Mouse (Mus musculus) layer of hippocampus, adult 2 months (tissue): ENCODE data around the gene Nell1. TPM values are rescaled to one million over a fixed set of nuclear protein-coding genes. Genes with fewer than 3 reads are reported as not detected.

ENCODE experiments used
- DNase-seq, 2 experiments: peaks; one replicate each; pipeline ENCODE4 v3.0.0; 2022; ENCODE audit warnings: low spot score in 2 of 2
- H3K27ac ChIP-seq: fragments of 200-600 bp; 2 replicates; pipeline ENCODE4 v1.8.1; 2022
- H3K4me3 ChIP-seq: fragments of 200-600 bp; 2 replicates; pipeline ENCODE4 v1.8.1; 2022; ENCODE audit warnings: mild to moderate bottlenecking
- CTCF ChIP-seq: fragments of 200-600 bp; conservative IDR thresholded peaks from 2 replicates; pipeline ENCODE4 v1.8.1; 2022; ENCODE audit warnings: antibody characterized with exemption, mild to moderate bottlenecking, moderate library complexity
- total RNA-seq, 2 experiments: library from RNA; stranded (reverse); gene quantifications; 2 replicates each; pipeline ENCODE4 v1.2.3; 2021

Nell1 gene
- total RNA-seq, 2 experiments from 2014 or later = 46.2 to 51.7 TPM

GRCm38 (mm10) chr7:50422422-50423195 lies 447.9 kb downstream of the Nell1 start:
- H3K4me3 ChIP-seq = no peak overlapping the region
- no peak for DNase-seq
- no peak overlapping the region for H3K27ac ChIP-seq
- no peak for TF ChIP-seq CTCF

DNA sequence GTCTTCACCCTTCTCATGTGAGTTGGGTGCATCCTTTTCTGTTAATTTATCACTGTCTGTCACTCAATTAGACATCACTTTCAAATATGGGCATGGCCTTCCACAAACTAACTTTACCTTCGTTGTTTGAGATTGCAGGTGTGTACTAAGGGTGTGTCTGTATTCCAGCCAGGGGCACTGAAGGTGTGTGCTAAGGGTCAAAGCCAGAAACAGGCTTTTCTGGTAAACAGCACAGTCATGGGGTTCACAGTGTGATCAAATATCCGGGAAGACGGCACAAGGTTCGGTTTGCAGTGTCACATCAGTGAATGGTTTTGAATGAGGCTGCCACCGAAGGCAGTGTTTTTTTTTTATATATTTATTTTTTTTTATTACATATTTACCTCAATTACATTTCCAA lies 455.1 kb downstream of the Nell1 start:
- no peak overlapping the region for H3K27ac ChIP-seq
- DNase-seq = no peak
- no peak for TF ChIP-seq CTCF
- H3K4me3 ChIP-seq = no peak overlapping the region

GRCm38 (mm10) chr7:50441237-50441636 lies 466.6 kb downstream of the Nell1 start:
- peak in 1 of 2 experiments; percentile 57 for DNase-seq
- TF ChIP-seq CTCF = no peak
- no peak overlapping the region for H3K4me3 ChIP-seq
- peak overlapping the region; percentile 72 for H3K27ac ChIP-seq

GRCm38 (mm10) chr7:50447316-50447715 lies 472.7 kb downstream of the Nell1 start:
- no peak for DNase-seq
- no peak overlapping the region for H3K4me3 ChIP-seq
- no peak for TF ChIP-seq CTCF
- H3K27ac ChIP-seq = no peak overlapping the region

DNA sequence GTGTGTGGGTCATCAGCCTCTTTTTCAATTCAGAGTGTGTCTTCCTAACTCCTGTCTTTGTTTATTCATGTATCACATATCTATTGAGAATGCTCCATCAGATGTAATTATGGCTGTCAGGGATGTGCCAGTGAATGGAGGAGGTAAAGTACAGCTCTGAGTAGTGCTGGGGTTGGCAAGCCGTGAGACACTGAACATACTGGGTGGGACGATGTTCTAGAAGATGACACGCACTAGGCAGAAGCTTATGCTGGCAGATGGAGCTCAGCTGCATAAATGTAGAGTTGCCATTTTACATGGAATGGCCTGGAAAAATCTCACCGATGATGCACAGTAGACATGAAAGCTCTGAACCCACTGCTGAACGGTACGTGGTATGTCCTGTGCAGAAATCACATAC lies 493.1 kb downstream of the Nell1 start:
- H3K27ac ChIP-seq = no peak overlapping the region
- no peak for TF ChIP-seq CTCF
- DNase-seq = no peak
- no peak overlapping the region for H3K4me3 ChIP-seq

DNA sequence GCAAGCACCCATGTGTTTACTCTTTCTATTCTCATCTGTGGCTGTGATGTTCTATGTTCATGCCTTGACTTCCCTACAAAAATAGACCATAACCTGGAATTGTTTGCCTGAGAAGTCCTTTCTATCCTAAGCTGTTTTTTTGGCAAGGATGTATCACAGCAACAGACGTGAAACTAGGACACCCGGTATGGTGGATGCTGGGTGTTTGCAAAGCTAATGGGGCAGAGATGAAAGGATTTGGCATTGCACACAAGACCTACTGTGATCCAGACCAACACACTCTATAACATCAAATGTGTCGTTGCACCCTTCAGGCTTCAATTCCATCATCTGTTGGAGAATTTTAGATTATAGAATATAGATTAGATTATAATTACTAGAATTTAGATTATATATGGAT lies 495.9 kb downstream of the Nell1 start:
- Histone ChIP-seq H3K4me3 (no peak overlapping the region), H3K27ac (no peak overlapping the region)
- DNase-seq = peak in 1 of 2 experiments; percentile 5
- TF ChIP-seq CTCF = no peak

GRCm38 (mm10) chr7:50482011-50482410 lies 507.3 kb downstream of the Nell1 start:
- Histone ChIP-seq H3K4me3 (no peak overlapping the region), H3K27ac (no peak overlapping the region)
- DNase-seq = no peak
- no peak for TF ChIP-seq CTCF

GRCm38 (mm10) chr7:50485304-50485703 lies 510.6 kb downstream of the Nell1 start:
- peak; percentile 45 to 69 for DNase-seq
- peak; percentile 83 for TF ChIP-seq CTCF
- H3K4me3 ChIP-seq = no peak overlapping the region
- H3K27ac ChIP-seq = no peak overlapping the region

- DNase-seq = no peak
- no peak overlapping the region for H3K27ac ChIP-seq
- no peak for TF ChIP-seq CTCF
- no peak overlapping the region for H3K4me3 ChIP-seq
Observed at GRCm38 (mm10) chr7:50486884-50487420, 512.3 kb downstream of the Nell1 start.

DNA sequence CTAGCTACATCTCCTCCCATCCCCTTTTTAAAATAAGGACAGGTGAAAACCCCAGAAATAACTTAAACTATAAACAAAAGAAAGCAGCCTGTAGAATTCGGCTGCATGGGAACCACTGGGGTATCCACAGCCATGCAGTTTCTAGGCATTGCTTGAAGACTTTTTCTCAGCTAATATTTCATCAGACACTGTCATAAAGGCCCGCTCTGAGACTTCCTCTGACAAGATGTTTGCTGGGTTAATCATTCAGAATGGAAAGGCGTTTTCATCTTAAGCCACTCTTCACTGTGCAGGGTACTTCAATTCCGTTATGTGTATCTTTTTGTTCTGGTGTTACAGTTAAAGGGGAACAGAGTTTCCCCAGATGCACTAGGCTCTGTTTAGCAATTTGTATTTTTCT lies 526.9 kb downstream of the Nell1 start:
- H3K4me3 ChIP-seq = no peak overlapping the region
- peak overlapping the region; percentile 12; the same call in 1 of the 2 replicates for H3K27ac ChIP-seq
- no peak for TF ChIP-seq CTCF
- DNase-seq = no peak

GRCm38 (mm10) chr7:50507047-50507446 lies 532.4 kb downstream of the Nell1 start:
- TF ChIP-seq CTCF = no peak
- H3K4me3 ChIP-seq = no peak overlapping the region
- peak overlapping the region; percentile 21; the same call in 1 of the 2 replicates for H3K27ac ChIP-seq
- DNase-seq = peak in 1 of 2 experiments; percentile 26

GRCm38 (mm10) chr7:50514830-50515229 lies 540.2 kb downstream of the Nell1 start:
- no peak for DNase-seq
- Histone ChIP-seq H3K4me3 (no peak overlapping the region), H3K27ac (no peak overlapping the region)
- no peak for TF ChIP-seq CTCF

GRCm38 (mm10) chr7:50516681-50517080 lies 542.0 kb downstream of the Nell1 start:
- H3K27ac ChIP-seq = no peak overlapping the region
- no peak overlapping the region for H3K4me3 ChIP-seq
- DNase-seq = peak in 1 of 2 experiments; percentile 3
- no peak for TF ChIP-seq CTCF

DNA sequence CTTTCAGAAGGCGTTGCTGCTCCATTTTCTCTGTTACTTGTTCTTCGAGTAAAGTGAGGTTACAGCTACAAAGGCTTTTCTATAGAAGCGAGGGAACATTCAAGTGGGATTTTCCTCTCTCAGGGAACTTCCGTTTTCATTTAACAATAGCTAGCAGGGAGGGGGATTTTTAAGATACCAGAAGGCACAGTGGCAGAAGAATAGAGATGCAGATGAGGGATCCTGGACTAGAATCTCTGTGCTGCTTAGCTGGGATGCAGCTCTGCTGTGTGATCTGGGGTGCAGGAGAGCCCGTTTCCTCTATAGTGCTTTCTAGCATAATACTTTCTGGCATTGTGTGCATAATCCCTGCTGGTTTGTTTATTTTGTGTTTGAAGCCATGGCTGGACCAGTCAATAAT lies 568.7 kb downstream of the Nell1 start:
- H3K27ac ChIP-seq = no peak overlapping the region
- no peak overlapping the region for H3K4me3 ChIP-seq
- no peak for DNase-seq
- no peak for TF ChIP-seq CTCF
